Mouse (Mus musculus) left cerebral cortex, postnatal 10 days (tissue): Measurements from ENCODE around the gene Dgcr2. TPM values are rescaled to one million over a fixed set of nuclear protein-coding genes. Genes with fewer than 3 reads are reported as not detected.

Experiments used
- DNase-seq, 2 experiments: peaks; one replicate each; pipeline ENCODE4 v3.0.0; 2021 to 2022; ENCODE audit warnings: low spot score in 2 of 2, mixed read lengths in 1 of 2; ENCODE audit errors: extremely low spot score in 1 of 2
- intact Hi-C: fragments of 180-260 bp; cut with DNase I; formaldehyde crosslinking; loops from one replicate; pipeline ENCODE4 v1.15.1; 2025
- total RNA-seq, 2 experiments: library from RNA; stranded (reverse); gene quantifications; 2 replicates each; pipeline ENCODE4 v1.2.3; 2021

Gene Dgcr2
- total RNA-seq, 2 experiments from 2014 or later: 106 to 107 TPM

GRCm38 (mm10) chr16:17802456-17802838 lies 95.9 kb downstream of the Dgcr2 start:
- intact Hi-C loops: no loop called here
- no peak for DNase-seq

- intact Hi-C loops: no loop called here
Observed at GRCm38 (mm10) chr16:17801777-17802455, 96.4 kb downstream of the Dgcr2 start.

GRCm38 (mm10) chr16:17799584-17799983 lies 98.8 kb downstream of the Dgcr2 start:
- intact Hi-C loops: no loop called here
- DNase-seq: no peak

More at GRCm38 (mm10) chr16:17801777-17802455, 96.4 kb downstream of the Dgcr2 start:
- peak in 1 of 2 experiments; percentile 52 for DNase-seq

- intact Hi-C loops: no loop called here
- DNase-seq: peak in 1 of 2 experiments; percentile 82
Observed at GRCm38 (mm10) chr16:17798321-17799180, 99.8 kb downstream of the Dgcr2 start.

GRCm38 (mm10) chr16:17797812-17798311 lies 100.5 kb downstream of the Dgcr2 start:
- intact Hi-C loops: no loop called here
- no peak for DNase-seq

- peak in 1 of 2 experiments; percentile 80 for DNase-seq
- intact Hi-C loops: no loop called here
Observed at GRCm38 (mm10) chr16:17796971-17797811, 101.2 kb downstream of the Dgcr2 start, which contains the start of gene Scarf2. Scarf2 (plus strand) TSS chr16:17797282.

GRCm38 (mm10) chr16:17796519-17796918 lies 101.8 kb downstream of the Dgcr2 start:
- no peak for DNase-seq
- intact Hi-C loops: no loop called here

GRCm38 (mm10) chr16:17795643-17796042 lies 102.7 kb downstream of the Dgcr2 start:
- intact Hi-C loops: no loop called here
- DNase-seq: no peak

GRCm38 (mm10) chr16:17794047-17794446 lies 104.3 kb downstream of the Dgcr2 start:
- no peak for DNase-seq
- intact Hi-C loops: no loop called here

GRCm38 (mm10) chr16:17792728-17793127 lies 105.6 kb downstream of the Dgcr2 start:
- intact Hi-C loops: no loop called here
- no peak for DNase-seq

Other genes with a start within 250 kb of the Dgcr2 start
- gene Med15, start 165.7 kb downstream of the Dgcr2 start, total RNA-seq: 10 to 100 TPM; 65.0 to 70.2 TPM
- gene Klhl22, start 138.9 kb downstream of the Dgcr2 start, total RNA-seq: 100 to 1,000 TPM in 1 of 2 experiments, 10 to 100 TPM in 1; 96.5 to 101 TPM
- gene Scarf2, start 101.3 kb downstream of the Dgcr2 start, total RNA-seq: 1 to 10 TPM; 3.7 to 4.3 TPM
- gene B830017H08Rik, start 65.4 kb downstream of the Dgcr2 start, total RNA-seq: 1 to 10 TPM; 4.9 to 5.1 TPM
- 1 to 10 TPM; 8.2 to 8.4 TPM for gene Car15, start 60.2 kb downstream of the Dgcr2 start, total RNA-seq
- 1 to 10 TPM in 1 of 2 experiments, under 1 TPM in 1; 0.81 to 1.4 TPM for gene Gm20518, start 6.9 kb downstream of the Dgcr2 start, total RNA-seq
- not detected for gene Tssk1, start 4.3 kb downstream of the Dgcr2 start, total RNA-seq
- not detected for gene Tssk2, start 75 bp upstream of the Dgcr2 start, total RNA-seq
- 10 to 100 TPM; 33.0 to 34.3 TPM for gene Ess2, start 12.8 kb upstream of the Dgcr2 start, total RNA-seq
- gene Gsc2, start 16.5 kb upstream of the Dgcr2 start, total RNA-seq: not detected
- 10 to 100 TPM; 70.0 to 79.6 TPM for gene Slc25a1, start 29.7 kb upstream of the Dgcr2 start, total RNA-seq
- not detected for gene Vpreb2, start 81.9 kb upstream of the Dgcr2 start, total RNA-seq
- 100 to 1,000 TPM; 111 to 120 TPM for gene Dgcr6, start 154.3 kb upstream of the Dgcr2 start, total RNA-seq
- gene Prodh, start 191.6 kb upstream of the Dgcr2 start, total RNA-seq: 10 to 100 TPM; 13.5 to 19.5 TPM
- gene Rtn4r, start 229.1 kb upstream of the Dgcr2 start, total RNA-seq: 10 to 100 TPM; 73.2 to 82.6 TPM